Mouse (Mus musculus): ENCODE data around the gene Foxl2. TPM values are rescaled to one million over a fixed set of nuclear protein-coding genes. Genes with fewer than 3 reads are reported as not detected.

Gene Foxl2
- not detected for total RNA-seq (2021)

DNA sequence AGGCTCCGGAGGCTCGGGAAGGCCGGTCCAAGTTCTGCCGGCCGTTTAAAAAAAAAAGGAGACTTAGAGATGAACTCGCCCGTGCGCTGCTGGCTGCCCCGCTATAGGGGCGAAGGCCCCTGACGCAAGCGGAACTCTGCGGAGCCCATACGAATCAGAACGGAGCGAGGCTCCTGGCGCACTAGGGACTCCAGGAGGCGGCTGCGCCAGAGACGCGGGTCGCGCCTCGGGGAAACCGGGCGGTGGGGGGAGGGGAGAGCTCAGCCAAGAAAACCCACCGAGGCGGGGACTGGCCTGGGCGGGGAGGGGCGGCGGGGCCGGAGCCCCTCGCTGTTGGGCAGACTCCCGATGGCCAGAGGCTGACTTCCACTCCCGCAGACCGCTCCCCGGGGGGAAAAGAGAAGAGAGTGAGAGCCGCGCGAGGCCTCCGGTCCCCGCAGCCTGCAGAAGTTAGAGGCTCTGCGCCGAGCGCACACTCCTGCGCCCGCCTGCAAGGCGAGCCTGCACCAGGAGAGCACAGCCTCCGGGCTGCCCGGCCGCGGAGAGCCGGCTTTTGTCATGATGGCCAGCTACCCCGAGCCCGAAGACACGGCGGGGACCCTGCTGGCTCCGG lies at the start of gene Foxl2:
Foxl2 (plus strand) TSS at position 186 of the 613 bp plus-strand sequence.
- intact Hi-C loops (cut with DNase I) = loop anchor here (10.0 kb wide), 1 partner anchor 310 kb away; no protein-coding TSS in a partner anchor
- DNase-seq (ENCODE audit: low spot score) = no peak

DNA sequence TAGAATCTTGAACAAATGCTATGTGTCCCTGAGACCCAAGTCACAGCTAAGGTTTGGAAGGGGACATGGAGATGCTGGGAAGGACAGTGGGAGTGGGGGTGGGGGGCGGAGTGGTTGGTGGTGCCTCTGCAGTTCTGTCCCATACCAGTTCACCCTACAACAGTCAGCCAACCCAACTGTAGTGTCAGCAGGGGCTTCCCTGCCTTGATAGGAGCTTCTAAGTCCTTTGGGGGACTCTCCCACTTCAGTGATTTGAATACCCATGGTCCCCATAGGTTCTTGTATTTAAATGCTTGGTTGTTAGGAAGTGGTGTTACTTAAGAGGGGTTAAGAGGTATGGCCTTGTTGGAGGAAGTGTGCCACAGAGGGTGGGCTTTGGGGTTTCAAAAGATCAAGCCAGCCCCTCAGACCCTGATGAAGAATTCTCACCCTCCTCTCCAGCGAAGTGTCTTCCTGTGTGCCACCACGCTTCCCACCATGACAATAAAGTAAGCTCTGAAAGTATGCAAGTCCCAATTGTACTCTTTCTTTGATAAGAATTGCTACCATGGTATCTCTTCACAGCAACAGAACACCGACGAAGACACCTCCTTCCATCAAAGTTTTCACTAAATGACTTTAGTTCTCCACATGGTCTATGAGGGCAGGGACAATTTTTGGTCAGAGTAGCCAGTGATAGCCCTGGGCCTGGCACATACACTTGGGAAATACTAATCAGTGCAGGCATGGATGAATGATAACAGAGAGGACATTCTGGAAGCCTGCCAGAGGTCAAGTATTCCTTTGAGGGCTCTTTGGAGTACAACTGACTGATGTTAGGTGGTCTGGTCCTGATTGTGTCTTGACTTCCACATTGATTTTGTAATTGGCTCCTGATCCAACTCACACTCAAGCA lies 34.2 kb upstream of the Foxl2 start:
- no peak for DNase-seq (ENCODE audit: low spot score)
- intact Hi-C loops (cut with DNase I) = no loop called here

- DNase-seq (ENCODE audit: low spot score) = no peak
- intact Hi-C loops (cut with DNase I) = no loop called here
Measured at GRCm38 (mm10) chr9:98923119-98923518, 32.0 kb upstream of the Foxl2 start.

DNA sequence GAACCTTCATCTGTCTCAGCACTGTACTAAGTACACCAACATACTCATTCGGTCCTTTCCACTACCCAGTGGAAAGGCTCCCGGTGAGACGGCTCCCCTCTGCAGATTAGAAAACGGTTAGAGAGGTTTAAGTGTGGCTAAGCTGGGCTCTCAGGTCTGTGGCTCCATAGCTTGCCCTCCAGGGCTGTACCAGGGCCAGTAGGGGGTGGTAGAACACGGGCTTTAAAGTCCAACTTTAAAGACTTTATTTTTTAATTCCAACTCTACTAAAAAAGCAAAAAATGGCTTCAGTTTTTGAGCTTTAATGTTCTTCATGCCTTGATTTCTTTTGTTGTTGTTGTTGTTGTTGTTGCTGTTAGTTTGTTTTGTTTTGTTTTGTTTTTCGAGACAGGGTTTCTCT lies 30.9 kb upstream of the Foxl2 start:
- no peak for DNase-seq (ENCODE audit: low spot score)
- intact Hi-C loops (cut with DNase I) = no loop called here

GRCm38 (mm10) chr9:98929496-98929895 lies 25.6 kb upstream of the Foxl2 start:
- no peak for DNase-seq (ENCODE audit: low spot score)
- intact Hi-C loops (cut with DNase I) = no loop called here

DNA sequence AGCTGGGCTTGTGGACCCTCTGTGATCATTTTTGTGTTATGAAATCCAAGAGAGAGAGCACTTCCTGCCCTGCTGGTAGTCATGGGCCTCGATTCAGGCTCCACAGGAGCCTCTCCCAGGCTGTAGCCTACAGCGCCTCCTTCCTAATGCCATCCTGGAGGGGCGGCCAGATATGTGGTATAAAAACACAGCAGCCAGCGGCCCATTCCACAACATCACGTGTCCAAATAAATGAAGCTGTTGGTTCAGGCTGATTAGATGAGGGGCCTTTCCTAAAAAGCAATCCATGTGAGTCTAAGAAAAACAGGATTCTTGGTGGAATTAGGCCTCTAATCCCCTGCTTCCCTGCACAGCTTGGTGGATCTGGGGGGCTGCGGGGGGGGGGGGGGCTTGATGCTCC lies 22.2 kb upstream of the Foxl2 start:
- intact Hi-C loops (cut with DNase I) = loop anchor here (10.0 kb wide), 1 partner anchor 318 kb away; no protein-coding TSS in a partner anchor
- no peak for DNase-seq (ENCODE audit: low spot score)

DNA sequence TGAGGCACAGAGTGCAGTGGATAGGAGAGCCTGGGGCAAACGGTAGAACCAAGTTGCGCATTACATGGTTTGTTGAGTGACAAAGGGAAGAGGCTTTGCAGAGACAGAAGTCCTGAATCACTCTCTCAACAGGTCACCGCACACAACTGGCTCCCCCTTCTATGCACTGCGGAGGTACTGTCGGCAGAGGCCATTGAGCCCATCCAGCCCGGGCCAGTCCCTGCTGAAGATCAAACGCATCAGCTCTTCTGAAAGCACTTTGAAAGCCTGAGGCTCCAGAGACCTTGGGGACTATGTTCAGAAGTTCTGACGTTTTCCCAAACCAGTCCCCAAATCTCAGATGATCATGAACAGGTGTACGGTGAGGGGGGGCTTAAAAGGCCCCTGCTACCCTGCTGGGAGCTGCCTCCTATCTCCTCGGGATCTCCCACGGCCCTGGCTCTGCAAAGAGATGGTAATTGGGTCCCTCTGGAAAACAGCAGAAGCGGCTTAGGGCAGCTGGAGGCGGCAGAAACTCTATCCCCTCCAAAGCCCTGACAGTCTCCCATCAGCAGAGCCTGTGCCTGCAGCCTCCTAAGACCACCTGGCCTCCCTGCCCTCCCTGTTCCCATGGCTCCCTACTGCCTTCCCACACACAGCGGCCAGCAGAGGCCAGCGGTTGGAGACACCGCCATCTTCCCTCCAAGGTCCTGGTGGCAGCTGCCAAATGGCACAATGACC lies 19.7 kb upstream of the Foxl2 start:
- no peak for DNase-seq (ENCODE audit: low spot score)
- intact Hi-C loops (cut with DNase I) = loop anchor here (10.0 kb wide), 1 partner anchor 321 kb away; no protein-coding TSS in a partner anchor

DNA sequence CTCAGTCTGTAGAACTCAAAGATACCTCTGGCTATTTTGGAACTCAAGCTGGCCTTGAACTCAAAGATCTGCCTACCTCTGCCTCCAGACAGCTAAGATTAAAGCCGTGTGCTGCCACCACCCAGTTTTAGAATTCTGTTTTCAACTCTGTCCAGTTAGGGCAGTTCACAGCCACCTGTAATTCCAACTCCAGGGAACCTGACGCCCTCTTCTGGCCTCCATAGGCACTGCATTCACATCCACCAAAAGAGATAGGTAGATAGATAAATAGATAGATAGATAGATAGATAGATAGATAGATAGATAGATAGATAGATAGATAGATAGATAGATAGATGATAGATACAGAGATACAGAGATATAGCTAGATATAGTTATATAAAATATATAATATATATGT lies 15.8 kb upstream of the Foxl2 start:
- no peak for DNase-seq (ENCODE audit: low spot score)
- intact Hi-C loops (cut with DNase I) = loop anchor here (10.0 kb wide), 1 partner anchor 324 kb away; no protein-coding TSS in a partner anchor

DNA sequence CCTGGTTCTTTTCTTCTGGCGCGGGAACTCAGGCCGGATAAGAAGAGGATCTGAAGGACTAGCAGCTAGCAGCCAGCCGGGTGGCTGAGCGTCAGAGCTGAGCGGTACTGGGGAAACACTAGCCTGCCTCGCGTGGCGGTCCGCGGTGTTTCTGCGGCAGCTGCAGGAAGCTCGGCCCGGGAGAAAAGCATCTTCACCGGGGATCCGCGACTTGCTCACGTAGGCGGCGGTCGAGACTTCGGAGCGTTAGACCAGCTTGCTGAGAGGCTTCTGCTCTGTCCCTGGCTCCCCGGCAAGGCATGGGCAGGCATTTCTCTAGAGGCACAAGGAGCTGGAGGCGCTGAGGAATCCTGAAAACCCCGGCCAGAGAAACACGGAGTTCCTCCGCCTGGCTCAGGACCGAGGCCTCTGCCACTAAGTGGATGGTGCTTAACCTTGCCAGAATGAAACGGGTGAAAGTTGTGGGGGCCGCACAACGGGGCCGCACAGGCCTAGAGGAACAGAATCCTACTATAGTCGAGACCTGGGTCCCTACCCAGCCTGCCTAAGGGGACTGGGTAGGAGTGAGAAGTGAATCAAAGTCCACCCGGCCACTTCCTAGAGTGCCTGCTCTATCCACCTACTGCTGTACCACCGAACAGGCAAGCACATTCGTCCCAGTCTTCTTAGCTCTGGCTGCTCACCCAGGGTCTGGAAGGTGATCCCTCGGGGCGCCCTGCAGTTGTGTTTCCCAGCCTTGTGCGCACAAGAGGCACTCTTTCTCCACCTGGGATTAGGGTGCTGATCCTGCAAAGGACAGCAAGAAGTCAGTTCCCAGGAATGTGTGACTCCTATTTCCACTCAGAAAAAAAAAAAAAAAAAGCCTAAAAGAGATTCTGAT lies 2.7 kb upstream of the Foxl2 start:
- intact Hi-C loops (cut with DNase I) = loop anchor here (10.0 kb wide), 1 partner anchor 308 kb away; no protein-coding TSS in a partner anchor
- DNase-seq (ENCODE audit: low spot score) = no peak

DNA sequence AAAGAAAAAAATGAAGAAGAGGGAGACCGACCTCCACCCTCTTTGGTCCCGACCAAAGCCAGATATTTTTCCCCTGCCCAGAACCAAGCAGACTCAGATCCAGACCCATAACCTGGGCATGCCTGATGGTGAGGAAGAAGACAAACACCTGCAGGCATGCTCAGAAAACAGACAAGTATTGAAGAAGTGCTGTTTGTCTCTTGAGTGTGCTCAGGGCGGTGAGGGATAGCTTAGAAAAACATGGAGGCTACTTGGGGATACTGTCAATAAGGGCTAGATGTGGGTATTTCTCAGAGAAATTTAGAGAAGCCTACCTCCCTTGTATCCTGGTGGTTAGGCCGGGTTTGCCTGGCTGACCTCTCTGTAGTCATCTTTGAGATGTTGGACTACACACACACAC lies 1.8 kb upstream of the Foxl2 start:
- intact Hi-C loops (cut with DNase I) = loop anchor here (10.0 kb wide), 1 partner anchor 308 kb away; no protein-coding TSS in a partner anchor
- DNase-seq (ENCODE audit: low spot score) = no peak

DNA sequence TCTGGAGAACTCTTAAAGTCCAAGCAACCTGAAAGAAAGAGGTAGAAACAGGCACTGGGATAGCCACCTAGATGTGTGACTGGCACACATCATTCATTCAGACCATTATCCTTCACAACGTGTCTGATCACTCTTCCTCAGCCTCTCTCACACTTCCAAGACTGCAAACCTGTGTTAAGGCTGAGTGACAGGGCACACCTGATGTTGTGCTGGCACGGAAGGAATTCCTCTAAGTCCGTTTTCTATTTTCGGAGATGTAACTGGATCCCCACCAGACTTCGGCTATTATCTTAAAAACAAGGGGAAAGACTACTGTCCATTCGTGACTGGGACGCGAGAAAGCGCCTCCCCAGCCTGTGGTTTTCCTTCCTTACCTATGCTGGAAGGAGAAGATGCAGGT lies 1.3 kb upstream of the Foxl2 start:
- intact Hi-C loops (cut with DNase I) = loop anchor here (10.0 kb wide), 1 partner anchor 309 kb away; no protein-coding TSS in a partner anchor

GRCm38 (mm10) chr9:98954391-98955102 lies 541 bp upstream of the Foxl2 start:
- intact Hi-C loops (cut with DNase I) = loop anchor here (10.0 kb wide), 1 partner anchor 310 kb away; no protein-coding TSS in a partner anchor
- DNase-seq (ENCODE audit: low spot score) = no peak

More for the DNA sequence above, 1.3 kb upstream of the Foxl2 start:
- DNase-seq (ENCODE audit: low spot score) = no peak

DNA sequence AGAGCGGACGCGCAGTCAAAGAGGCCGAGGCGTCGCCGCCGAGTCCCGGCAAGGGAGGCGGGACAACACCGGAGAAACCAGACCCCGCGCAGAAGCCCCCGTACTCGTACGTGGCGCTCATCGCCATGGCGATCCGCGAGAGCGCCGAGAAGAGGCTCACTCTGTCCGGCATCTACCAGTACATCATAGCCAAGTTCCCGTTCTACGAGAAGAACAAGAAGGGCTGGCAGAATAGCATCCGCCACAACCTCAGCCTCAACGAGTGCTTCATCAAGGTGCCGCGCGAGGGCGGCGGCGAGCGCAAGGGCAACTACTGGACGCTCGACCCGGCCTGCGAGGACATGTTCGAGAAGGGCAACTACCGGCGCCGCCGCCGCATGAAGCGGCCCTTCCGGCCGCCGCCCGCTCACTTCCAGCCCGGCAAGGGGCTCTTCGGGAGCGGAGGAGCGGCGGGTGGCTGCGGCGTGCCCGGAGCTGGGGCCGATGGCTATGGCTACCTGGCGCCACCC lies 682 bp downstream of the Foxl2 start:
- intact Hi-C loops (cut with DNase I) = loop anchor here (10.0 kb wide), 1 partner anchor 311 kb away; no protein-coding TSS in a partner anchor
- no peak for DNase-seq (ENCODE audit: low spot score)

DNA sequence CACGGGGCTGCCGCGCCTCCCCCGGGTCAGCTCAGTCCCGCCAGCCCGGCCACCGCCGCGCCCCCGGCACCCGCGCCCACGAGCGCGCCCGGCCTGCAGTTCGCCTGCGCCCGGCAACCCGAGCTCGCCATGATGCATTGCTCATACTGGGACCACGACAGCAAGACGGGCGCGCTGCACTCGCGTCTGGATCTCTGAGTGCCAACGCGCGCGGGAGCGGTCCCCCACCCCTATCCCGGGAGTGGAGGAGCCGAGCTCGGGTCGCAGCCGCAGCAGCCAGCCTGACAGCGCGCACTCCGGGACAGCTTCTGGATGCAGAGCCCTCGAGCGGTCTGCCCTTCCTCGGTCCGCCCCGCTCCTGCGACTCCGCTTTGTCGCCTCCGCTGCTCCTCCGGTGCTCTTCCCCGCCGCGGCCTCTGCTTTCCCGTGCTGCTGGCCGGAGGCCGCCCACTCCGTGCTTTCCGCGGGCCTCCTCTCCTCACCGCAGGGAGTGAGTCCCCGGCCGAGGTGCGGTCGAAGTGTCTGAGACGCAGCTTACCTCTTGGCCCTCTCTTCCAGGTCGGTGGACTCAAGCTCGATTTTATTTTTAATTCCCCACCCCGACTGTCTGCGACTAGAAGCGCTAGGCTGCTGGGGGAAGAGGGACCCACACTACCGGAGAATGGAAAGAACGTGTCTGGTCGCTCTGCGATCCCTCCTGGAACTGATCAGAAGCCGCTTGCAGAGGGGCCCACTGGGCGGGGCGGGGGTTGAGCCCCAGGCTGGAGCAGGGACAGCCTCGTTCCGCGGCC lies 1.7 kb downstream of the Foxl2 start:
- DNase-seq (ENCODE audit: low spot score) = no peak
- intact Hi-C loops (cut with DNase I) = loop anchor here (10.0 kb wide), 1 partner anchor 312 kb away; no protein-coding TSS in a partner anchor

DNA sequence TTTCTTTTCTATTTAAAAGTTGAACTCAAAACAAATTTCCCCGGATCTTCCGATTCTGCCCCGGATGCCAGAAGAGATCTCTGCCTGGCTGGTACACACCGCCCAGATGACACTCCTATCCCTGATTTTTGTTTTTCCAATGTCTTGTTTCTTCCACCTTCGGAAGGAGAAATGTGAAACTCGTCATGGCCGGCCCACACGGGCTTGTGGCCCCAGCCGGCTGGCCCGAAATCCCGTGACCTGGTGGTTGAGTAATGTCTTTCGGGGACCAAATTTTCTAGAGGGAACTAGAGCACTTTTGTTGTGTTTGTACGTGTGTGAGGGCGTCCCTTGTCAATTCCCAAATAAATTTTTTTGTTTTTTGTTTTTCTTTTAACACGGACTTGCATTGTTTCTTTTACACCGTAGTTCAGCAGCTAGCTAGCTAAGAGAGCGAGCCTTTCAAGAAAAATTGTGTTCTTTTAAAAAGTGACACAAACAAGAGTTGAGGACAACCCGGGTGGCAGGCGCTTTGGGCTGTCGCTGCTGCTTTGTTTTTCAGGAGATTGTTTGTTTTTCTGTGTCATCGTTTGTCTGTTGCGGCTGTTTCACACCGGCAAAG lies 2.8 kb downstream of the Foxl2 start:
- intact Hi-C loops (cut with DNase I) = loop anchor here (2.0 to 10.0 kb wide), 2 partner anchors 17 to 313 kb away; no protein-coding TSS in a partner anchor
- no peak for DNase-seq (ENCODE audit: low spot score)

- DNase-seq (ENCODE audit: low spot score) = no peak
- intact Hi-C loops (cut with DNase I) = loop anchor here (2.0 to 10.0 kb wide), 2 partner anchors 16 to 314 kb away; no protein-coding TSS in a partner anchor
Measured at GRCm38 (mm10) chr9:98958628-98959027, 3.5 kb downstream of the Foxl2 start.

GRCm38 (mm10) chr9:98959851-98960250 lies 4.8 kb downstream of the Foxl2 start:
- intact Hi-C loops (cut with DNase I) = loop anchor here (2.0 to 10.0 kb wide), 2 partner anchors 15 to 315 kb away; no protein-coding TSS in a partner anchor
- DNase-seq (ENCODE audit: low spot score) = no peak

Measured in heart, postnatal 25 days (tissue).